14 mouse cellular contexts compared by ENCODE assay signal in the genomic region with DNA sequence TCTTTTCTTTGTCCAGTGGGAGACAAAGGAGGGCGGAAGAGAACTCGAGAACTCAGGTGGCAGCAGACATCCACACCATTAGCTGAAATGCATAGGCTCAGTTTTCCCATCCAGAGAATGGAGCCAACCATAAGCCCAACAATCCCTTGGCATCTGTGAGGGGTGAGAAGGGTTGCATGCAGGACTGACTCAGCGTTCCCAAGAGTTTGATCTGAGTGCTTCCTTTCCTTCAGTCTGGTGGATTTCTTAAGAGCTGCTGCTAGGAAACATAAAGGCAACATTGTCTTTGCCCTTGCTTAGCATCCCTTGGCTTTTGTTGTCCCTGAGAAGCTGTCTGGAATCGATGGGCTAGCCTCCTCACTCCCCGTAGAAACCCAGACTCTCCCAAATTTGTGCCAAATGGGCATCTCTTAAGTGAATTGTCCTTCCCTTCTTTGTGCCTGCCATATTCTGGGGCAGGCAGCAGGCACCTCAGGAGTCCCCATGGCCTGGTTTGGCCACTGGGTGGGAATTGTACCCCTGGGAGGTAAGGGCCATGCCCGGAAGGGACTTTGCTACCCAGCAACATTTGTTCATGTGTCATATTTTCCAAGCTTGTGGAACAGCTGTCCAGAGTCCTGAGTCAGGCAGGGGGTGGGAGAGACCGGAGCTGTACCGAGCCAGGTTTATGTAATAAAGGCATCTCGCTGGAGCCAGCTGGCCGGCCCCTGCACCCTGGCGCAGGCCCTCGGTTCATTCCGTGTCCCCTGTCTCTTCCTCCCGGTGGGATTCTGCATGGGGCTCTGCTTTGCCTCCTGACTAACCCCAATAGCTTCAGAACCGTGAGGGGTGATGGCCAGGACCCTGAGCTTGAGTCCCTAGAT. TPM values are rescaled to one million over a fixed set of nuclear protein-coding genes. Genes with fewer than 3 reads are reported as not detected.
DNase-seq lines count a peak whose midpoint lies in the region; ATAC-seq and TF ChIP-seq lines count a peak whose summit lies in the region.
"Had no signal": no experiment of that assay in that cellular context is flagged by ENCODE, and none has a peak within 500 bp of the region (broad histone marks: within the 10 kb centered on the region; RNA-seq: fewer than 3 reads in every experiment).

No protein-coding gene starts in this region.

- no peak overlapping the region for H3K4me2 ChIP-seq in heart, embryonic 11.5 days
- no peak overlapping the region for H3K4me2 ChIP-seq in intestine, embryonic 16.5 days (ENCODE audit: low read depth, low read length)
- H3K4me2 ChIP-seq: forebrain, embryonic 15.5 days; hindbrain, embryonic 15.5 days had no signal

- intact Hi-C loops in heart, adult 2 months (cut with DNase I): no loop called here

- peaks cover 3% of the 10 kb centered on the region for H3K4me1 ChIP-seq in heart, adult 2 months (ENCODE audit: control insufficient read depth, insufficient read depth, low read length)
- peaks cover 5% of the 10 kb centered on the region; the same call in 1 of the 2 replicates for H3K4me1 ChIP-seq in heart, embryonic 11.5 days (ENCODE audit: control insufficient read depth, insufficient read depth, low read length)
- peaks cover 19% of the 10 kb centered on the region for H3K4me1 ChIP-seq in intestine, embryonic 16.5 days (ENCODE audit: control insufficient read depth, insufficient read depth, low read length)

- DNase-seq in heart, adult 2 months: peak; percentile 70 to 82
- peak; percentile 79 for DNase-seq in NIH3T3 (ENCODE audit: low read depth)
- peak; percentile 85 for DNase-seq in gastrocnemius, postnatal 25 days
- peak; percentile 80 to 91 for DNase-seq in kidney, postnatal 36 days
- DNase-seq: cerebellum, adult 11 months; layer of hippocampus, postnatal 36 days; right cerebral cortex, postnatal 25 days had no signal

- H3K9ac ChIP-seq in heart, adult 2 months (ENCODE audit: low read depth, low read length): no peak overlapping the region
- H3K9ac ChIP-seq in heart, embryonic 11.5 days (ENCODE audit: low read depth, low read length): no peak overlapping the region
- no peak overlapping the region for H3K9ac ChIP-seq in intestine, embryonic 16.5 days (ENCODE audit: low read depth, low read length)
- H3K9ac ChIP-seq: forebrain, embryonic 15.5 days; hindbrain, embryonic 15.5 days had no signal

- H3K79me2 ChIP-seq in heart, adult 2 months (replicated peaks; ENCODE audit: control insufficient read depth, insufficient read depth, low read length): no peaks in the 10 kb centered on the region

- no peak for TF ChIP-seq POLR2A in heart, adult 2 months (IDR thresholded peaks at IDR 0.05; ENCODE audit: insufficient read depth, low read depth, low read length)

- WGBS in heart, adult 2 months: 83% methylated on average over 15 of the region's 15 CpGs
- WGBS in heart, embryonic 11.5 days (ENCODE audit: insufficient replicate concordance): 84% methylated on average over 15 of the region's 15 CpGs
- WGBS in intestine, embryonic 16.5 days: 78% methylated on average over 15 of the region's 15 CpGs

- H3K27ac ChIP-seq in heart, adult 2 months: no peak overlapping the region; the same call in 1 of the 2 replicates
- no peak overlapping the region for H3K27ac ChIP-seq in heart, embryonic 11.5 days (ENCODE audit: low read depth, low read length)
- H3K27ac ChIP-seq in intestine, embryonic 16.5 days (ENCODE audit: low read length): no peak overlapping the region
- H3K27ac ChIP-seq: forebrain, embryonic 15.5 days; hindbrain, embryonic 15.5 days; stomach, postnatal 0 days had no signal

- no peaks in the 10 kb centered on the region for H3K9me3 ChIP-seq in heart, embryonic 11.5 days (replicated peaks; ENCODE audit: control insufficient read depth, low read length)
- no peaks in the 10 kb centered on the region for H3K9me3 ChIP-seq in intestine, embryonic 16.5 days (ENCODE audit: control insufficient read depth, low read length)
- H3K9me3 ChIP-seq: forebrain, embryonic 15.5 days; hindbrain, embryonic 15.5 days had no signal

- H3K27me3 ChIP-seq in heart, adult 2 months (ENCODE audit: control insufficient read depth, insufficient read depth, low read length): no peaks in the 10 kb centered on the region
- H3K27me3 ChIP-seq in heart, embryonic 11.5 days (ENCODE audit: control insufficient read depth, insufficient read depth, low read length): no peaks in the 10 kb centered on the region; the same call in 1 of the 2 replicates
- no peaks in the 10 kb centered on the region for H3K27me3 ChIP-seq in intestine, embryonic 16.5 days (replicated peaks; ENCODE audit: control insufficient read depth, insufficient read depth, low read length)

- no peak overlapping the region for H3K4me3 ChIP-seq in heart, adult 2 months
- H3K4me3 ChIP-seq in heart, embryonic 11.5 days (ENCODE audit: low read depth, low read length): no peak overlapping the region
- H3K4me3 ChIP-seq in intestine, embryonic 16.5 days (ENCODE audit: low read length): no peak overlapping the region
- H3K4me3 ChIP-seq: forebrain, embryonic 15.5 days; hindbrain, embryonic 15.5 days had no signal

- no peak for ATAC-seq in heart, embryonic 11.5 days (replicated peaks; ENCODE audit: insufficient number of reproducible peaks, low FRiP score, low TSS enrichment)
- ATAC-seq in erythroblast, adult 5-6 weeks (replicated peaks; ENCODE audit: low FRiP score, poor library complexity, severe bottlenecking): no peak
- no peak for ATAC-seq in monocyte, adult 5-6 weeks (replicated peaks; ENCODE audit: insufficient number of reproducible peaks, low FRiP score, low TSS enrichment, poor library complexity, severe bottlenecking)
- ATAC-seq in intestine, embryonic 16.5 days: no peak
- ATAC-seq: forebrain, embryonic 15.5 days had no signal

- no peaks in the 10 kb centered on the region for H3K36me3 ChIP-seq in heart, adult 2 months (ENCODE audit: control insufficient read depth, insufficient read depth, low read length)
- no peaks in the 10 kb centered on the region for H3K36me3 ChIP-seq in heart, embryonic 11.5 days (ENCODE audit: control insufficient read depth, insufficient read depth, low read length)
- H3K36me3 ChIP-seq in intestine, embryonic 16.5 days (ENCODE audit: control insufficient read depth, insufficient read depth, low read length): peaks cover 12% of the 10 kb centered on the region; the same call in 1 of the 2 replicates
- H3K36me3 ChIP-seq: forebrain, embryonic 15.5 days; hindbrain, embryonic 15.5 days had no signal

- TF ChIP-seq CTCF in heart, adult 2 months (IDR thresholded peaks at IDR 0.05): no peak

- no peak for TF ChIP-seq EP300 in heart, adult 2 months (IDR thresholded peaks at IDR 0.05; ENCODE audit: insufficient read depth, low read depth, low read length)

RNA-seq across cellular contexts. Expression of a gene that starts 7.5 kb away (rescaled TPM):
- 1 to 10 TPM in 1 of 2 experiments, under 1 TPM in 1; 0.86 to 1.8 TPM for total RNA-seq in heart, adult 2 months (2021)
- polyA plus RNA-seq in heart, adult 2 months (2012; rRNA removed): 3.1 and 3.8 TPM in 2 replicates
- 3.3 and 3.4 TPM in 2 replicates for polyA plus RNA-seq in heart, embryonic 11.5 days (2014; fragmentation: Nextera tagmentation; extraction: Ambion mirVana)
- under 1 TPM; 0.92 to 0.94 TPM for total RNA-seq in gastrocnemius, postnatal 25 days (2021)
- 0.96 TPM in 1 of 2 replicates, not detected in the other for total RNA-seq in erythroblast, adult 5-6 weeks (2015; ENCODE audit: low replicate concordance)
- total RNA-seq in erythroblast, adult 5-6 weeks (2017; ENCODE audit: low replicate concordance): not detected in 2 replicates
- 0.48 to 1.3 TPM (median 0.49 TPM) in 3 replicates for total RNA-seq in monocyte, adult 5-6 weeks (2017)
- polyA plus RNA-seq in intestine, embryonic 16.5 days (2015; fragmentation: Nextera tagmentation; extraction: Ambion mirVana): 8.1 and 9.6 TPM in 2 replicates

RNA-seq across cellular contexts. Expression of a gene that starts 49.4 kb away (rescaled TPM):
- not detected for total RNA-seq in heart, adult 2 months (2021)
- not detected in 2 replicates for polyA plus RNA-seq in heart, adult 2 months (2012; rRNA removed)
- 0.11 TPM in 1 of 2 replicates, not detected in the other for polyA plus RNA-seq in heart, embryonic 11.5 days (2014; fragmentation: Nextera tagmentation; extraction: Ambion mirVana)
- not detected for total RNA-seq in gastrocnemius, postnatal 25 days (2021)
- total RNA-seq in erythroblast, adult 5-6 weeks (2015; ENCODE audit: low replicate concordance): not detected in 2 replicates
- total RNA-seq in erythroblast, adult 5-6 weeks (2017; ENCODE audit: low replicate concordance): not detected in 2 replicates
- not detected in 3 replicates for total RNA-seq in monocyte, adult 5-6 weeks (2017)
- polyA plus RNA-seq in intestine, embryonic 16.5 days (2015; fragmentation: Nextera tagmentation; extraction: Ambion mirVana): 98.5 and 102 TPM in 2 replicates
- total RNA-seq: layer of hippocampus, postnatal 36 days had no signal
- polyA plus RNA-seq: forebrain, embryonic 15.5 days had no signal
